9 mouse cellular contexts compared by ENCODE assay signal in the genomic region with DNA sequence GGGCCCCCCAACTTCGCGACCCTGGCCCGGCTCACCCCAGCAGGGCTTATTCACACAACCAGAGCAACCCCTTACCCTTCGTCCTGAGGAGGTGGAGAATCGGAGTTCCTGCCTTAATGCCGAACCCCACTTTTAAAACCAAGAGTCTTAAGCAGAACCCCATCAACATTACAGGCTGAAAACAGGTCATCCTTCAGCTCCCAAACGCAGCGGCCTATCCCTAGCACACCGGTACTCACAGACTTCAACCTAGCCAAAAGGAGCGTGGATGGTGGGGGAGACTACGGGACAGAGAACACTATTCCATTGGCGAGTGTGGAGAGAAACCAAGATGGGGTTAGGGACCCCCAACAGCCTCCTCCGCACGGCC. TPM values are rescaled to one million over a fixed set of nuclear protein-coding genes. Genes with fewer than 3 reads are reported as not detected.
A peak's percentile ranks its signal among the peaks of the same experiment; 100 is the strongest.
DNase-seq lines count a peak whose midpoint lies in the region; ATAC-seq and TF ChIP-seq lines count a peak whose summit lies in the region.
"Had no signal": no experiment of that assay in that cellular context is flagged by ENCODE, and none has a peak within 500 bp of the region (broad histone marks: within the 10 kb centered on the region; RNA-seq: fewer than 3 reads in every experiment).

No protein-coding gene starts in this region.

- no peaks in the 10 kb centered on the region for H3K9me3 ChIP-seq in liver, embryonic 12.5 days (replicated peaks)

- H3K27ac ChIP-seq in testis, adult 2 months (ENCODE audit: control insufficient read depth, insufficient read depth, low read depth, low read length): no peak overlapping the region
- no peak overlapping the region for H3K27ac ChIP-seq in liver, embryonic 12.5 days

- H3K4me2 ChIP-seq in liver, embryonic 12.5 days: peak overlapping the region; percentile 75

- peaks cover 2% of the 10 kb centered on the region for H3K27me3 ChIP-seq in testis, adult 2 months (ENCODE audit: control insufficient read depth, insufficient read depth, low read length)
- H3K27me3 ChIP-seq in liver, embryonic 12.5 days (replicated peaks): peaks cover 98% of the 10 kb centered on the region

- 0 out of 2 replicates have a peak, but pooled peaks have one; percentile 10 for ATAC-seq in frontal cortex, adult (ENCODE audit: low TSS enrichment)
- ATAC-seq in liver, embryonic 12.5 days: no peak

- no peak for TF ChIP-seq POLR2A in testis, adult 2 months (IDR thresholded peaks at IDR 0.05; ENCODE audit: control insufficient read depth, low read depth, low read length)

- H3K9ac ChIP-seq in liver, embryonic 12.5 days: 0 out of 2 replicates have a peak overlapping the region, but pooled peaks have one; percentile 8

- no peak for DNase-seq in frontal cortex, postnatal 25 days (ENCODE audit: low spot score in 2 of 2)
- no peak for DNase-seq in testis, postnatal 10 days (ENCODE audit: low spot score)
- DNase-seq in right cerebral cortex, adult 18-20 months: no peak
- no peak for DNase-seq in frontal cortex, postnatal 14 days (ENCODE audit: low spot score in 2 of 2)
- no peak for DNase-seq in cerebellum, postnatal 25 days
- DNase-seq: cerebellum, adult 11 months had no signal

- H3K4me1 ChIP-seq in testis, adult 2 months (ENCODE audit: control insufficient read depth, insufficient read depth, low read length): peaks cover 54% of the 10 kb centered on the region
- H3K4me1 ChIP-seq in liver, embryonic 12.5 days: peaks cover 37% of the 10 kb centered on the region

- H3K36me3 ChIP-seq in testis, adult 2 months (ENCODE audit: control insufficient read depth, insufficient read depth, low read length): no peaks in the 10 kb centered on the region
- H3K36me3 ChIP-seq in liver, embryonic 12.5 days: no peaks in the 10 kb centered on the region

- H3K4me3 ChIP-seq in testis, adult 2 months (ENCODE audit: control insufficient read depth, low read depth, low read length): peak overlapping the region; percentile 76
- H3K4me3 ChIP-seq in liver, embryonic 12.5 days: peak overlapping the region; percentile 50

- 3% methylated on average over 14 of the region's 14 CpGs for WGBS in liver, embryonic 12.5 days (ENCODE audit: insufficient replicate concordance)

- no peak for TF ChIP-seq CTCF in testis, adult 2 months (IDR thresholded peaks at IDR 0.05; ENCODE audit: control insufficient read depth, insufficient read depth, insufficient replicate concordance, low read depth, low read length)

RNA-seq across cellular contexts. Expression of gene Efna3, which starts 0.6 kb away (rescaled TPM):
- polyA plus RNA-seq in testis, adult 2 months (2012; rRNA removed): 9.9 and 13.3 TPM in 2 replicates
- polyA plus RNA-seq in liver, embryonic 12.5 days (2016; fragmentation: Nextera tagmentation; extraction: Ambion mirVana): 0.65 and 1.0 TPM in 2 replicates

RNA-seq across cellular contexts. Expression of gene Efna4, which starts 15.7 kb away (rescaled TPM):
- polyA plus RNA-seq in testis, adult 2 months (2012; rRNA removed): 1.1 and 1.6 TPM in 2 replicates
- polyA plus RNA-seq in liver, embryonic 12.5 days (2016; fragmentation: Nextera tagmentation; extraction: Ambion mirVana): 2.1 and 2.3 TPM in 2 replicates

RNA-seq across cellular contexts. Expression of gene Adam15, which starts 27.7 kb away (rescaled TPM):
- 39.7 and 51.1 TPM in 2 replicates for polyA plus RNA-seq in testis, adult 2 months (2012; rRNA removed)
- polyA plus RNA-seq in liver, embryonic 12.5 days (2016; fragmentation: Nextera tagmentation; extraction: Ambion mirVana): 14.1 and 14.5 TPM in 2 replicates

RNA-seq across cellular contexts. Expression of gene Dcst2, which starts 39.7 kb away (rescaled TPM):
- polyA plus RNA-seq in testis, adult 2 months (2012; rRNA removed): 108 and 110 TPM in 2 replicates
- polyA plus RNA-seq in liver, embryonic 12.5 days (2016; fragmentation: Nextera tagmentation; extraction: Ambion mirVana): 0.05 and 0.06 TPM in 2 replicates

RNA-seq across cellular contexts. Expression of gene Efna1, which starts 41.2 kb away (rescaled TPM):
- 1.1 and 1.7 TPM in 2 replicates for polyA plus RNA-seq in testis, adult 2 months (2012; rRNA removed)
- polyA plus RNA-seq in liver, embryonic 12.5 days (2016; fragmentation: Nextera tagmentation; extraction: Ambion mirVana): 5.2 and 5.3 TPM in 2 replicates
